Mouse (Mus musculus) CD8-positive naive resting alpha-beta T cell, adult 2 months (primary cell): ENCODE measurements around the gene Rmdn3.

Experiments
- DNase-seq, 2 experiments: peaks; one replicate each; pipeline ENCODE4 v3.0.0; 2022; ENCODE audit warnings: low read depth in 2 of 2, low spot score in 2 of 2

Gene Rmdn3

GRCm38 (mm10) chr2:119156681-119157572 lies at the start of gene Rmdn3:
Gene Rmdn3, minus strand, starts transcription at chr2:119157034.
- peak; percentile 81 to 93 for DNase-seq

- DNase-seq, result no peak
These were observed 47.1 kb upstream of the Rmdn3 start for GRCm38 (mm10) chr2:119203871-119204460.

- no peak for DNase-seq
These were observed 46.1 kb upstream of the Rmdn3 start for GRCm38 (mm10) chr2:119202914-119203453.

GRCm38 (mm10) chr2:119198934-119199333 lies 42.1 kb upstream of the Rmdn3 start:
- DNase-seq, result no peak

GRCm38 (mm10) chr2:119198049-119198448 lies 41.2 kb upstream of the Rmdn3 start:
- DNase-seq, result no peak

GRCm38 (mm10) chr2:119197493-119197892 lies 40.7 kb upstream of the Rmdn3 start:
- DNase-seq, result no peak

- no peak for DNase-seq
These were observed 39.7 kb upstream of the Rmdn3 start for GRCm38 (mm10) chr2:119196316-119197108.

GRCm38 (mm10) chr2:119194140-119194539 lies 37.3 kb upstream of the Rmdn3 start:
- no peak for DNase-seq

- DNase-seq, result no peak
These were observed 34.1 kb upstream of the Rmdn3 start for GRCm38 (mm10) chr2:119190969-119191368.

GRCm38 (mm10) chr2:119189029-119189710 lies 32.3 kb upstream of the Rmdn3 start:
- peak; percentile 76 to 82 for DNase-seq

- DNase-seq, result no peak
These were observed 26.1 kb upstream of the Rmdn3 start for GRCm38 (mm10) chr2:119182914-119183313.

- DNase-seq, result no peak
These were observed 20.6 kb upstream of the Rmdn3 start for GRCm38 (mm10) chr2:119177384-119177939.

GRCm38 (mm10) chr2:119176761-119177160 lies 19.9 kb upstream of the Rmdn3 start:
- DNase-seq, result no peak

GRCm38 (mm10) chr2:119175614-119176013 lies 18.8 kb upstream of the Rmdn3 start:
- DNase-seq, result no peak

GRCm38 (mm10) chr2:119174866-119175265 lies 18.0 kb upstream of the Rmdn3 start:
- no peak for DNase-seq

GRCm38 (mm10) chr2:119173991-119174651 lies 17.3 kb upstream of the Rmdn3 start, which contains the start of gene Gm14137:
Gene Gm14137, plus strand, starts transcription at chr2:119174509.
- DNase-seq, result no peak

GRCm38 (mm10) chr2:119172862-119173576 lies 16.2 kb upstream of the Rmdn3 start:
- no peak for DNase-seq

- no peak for DNase-seq
These were observed 15.6 kb upstream of the Rmdn3 start for GRCm38 (mm10) chr2:119172446-119172845.

- no peak for DNase-seq
These were observed 14.7 kb upstream of the Rmdn3 start for GRCm38 (mm10) chr2:119171574-119171973.
